Mouse (Mus musculus) granulocyte monocyte progenitor cell, adult 5-6 weeks (primary cell): ENCODE measurements around the gene Adam17. TPM values are rescaled to one million over a fixed set of nuclear protein-coding genes. Genes with fewer than 3 reads are reported as not detected.
A peak's percentile ranks its signal among the peaks of the same experiment; 100 is the strongest.

Experiments used
- ATAC-seq: replicated peaks from 2 replicates; pipeline ENCODE4 v1.8.0; 2016; ENCODE audit warnings: mild to moderate bottlenecking, moderate TSS enrichment, inconsistent platforms; ENCODE audit not compliant: poor library complexity, severe bottlenecking
- total RNA-seq, 2 experiments: library from RNA; stranded (forward) in 1 of 2; stranded (reverse) in 1 of 2; fragments of 200-712, 200-1000 nt in 1 of 2; fragments of >200 nt in 1 of 2; fragmentation: Nextera tagmentation in 1 of 2; gene quantifications; 2 replicates each; pipeline ENCODE4 v1.2.3; 2014 to 2017

The Adam17 gene
- total RNA-seq, 2 experiments from 2014 or later: 44.9 to 52.1 TPM

DNA sequence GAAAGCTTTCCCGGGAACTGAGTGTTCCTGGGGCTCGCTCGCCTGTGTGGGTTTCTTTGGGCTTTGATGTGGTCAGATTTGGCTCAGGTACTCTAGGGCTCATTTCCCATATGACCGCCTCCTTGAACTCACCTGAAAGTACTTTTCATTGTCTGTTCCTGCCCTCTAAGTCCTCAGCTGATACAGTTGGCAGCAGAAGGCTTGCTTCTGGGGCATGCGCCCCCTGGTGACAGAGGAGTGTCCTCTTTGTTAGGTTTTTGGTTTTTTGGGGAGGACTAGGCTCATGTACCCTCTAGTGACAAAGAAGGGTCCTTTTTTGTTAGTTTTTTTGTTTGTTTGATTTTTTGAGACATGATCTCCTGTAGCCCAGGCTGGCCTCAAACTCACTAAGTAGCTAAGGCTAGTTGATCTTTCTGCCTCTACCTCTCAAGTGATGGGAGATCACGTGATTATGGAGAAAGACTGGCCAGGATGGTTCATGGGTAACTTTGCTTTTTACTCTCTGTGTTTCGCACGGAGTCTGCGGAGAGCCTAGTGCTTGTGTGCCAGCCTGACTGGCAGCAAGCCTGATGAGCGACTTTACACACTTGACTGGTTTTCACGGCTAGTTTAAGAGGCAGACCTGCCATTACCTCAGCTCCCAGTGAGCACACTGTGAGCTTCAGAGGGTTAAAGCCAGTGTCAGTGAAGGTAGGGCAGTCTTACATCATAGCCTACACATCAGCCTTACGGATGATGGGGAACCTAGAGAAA, 55.1 kb downstream of the Adam17 start:
- peak; percentile 52 for ATAC-seq

DNA sequence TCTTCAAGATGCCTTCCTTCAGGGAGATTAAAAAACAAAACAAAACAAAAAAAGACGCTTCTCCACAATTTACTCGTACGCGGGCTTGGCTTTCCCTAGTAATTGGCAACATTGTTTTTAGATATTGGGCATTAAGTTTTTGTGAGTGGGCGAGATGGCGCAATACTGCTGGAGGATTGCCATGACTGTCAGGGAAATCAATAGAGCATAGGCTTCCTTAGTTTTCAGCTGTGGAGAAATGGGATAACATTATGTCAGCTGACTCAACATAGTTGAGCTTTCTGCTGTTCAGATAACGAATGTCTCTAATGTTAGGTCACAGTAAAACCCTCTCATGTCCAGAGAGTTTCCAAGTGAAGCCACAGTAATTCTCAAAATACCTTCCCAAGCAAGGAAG, 56.6 kb downstream of the Adam17 start:
- ATAC-seq: no peak

DNA sequence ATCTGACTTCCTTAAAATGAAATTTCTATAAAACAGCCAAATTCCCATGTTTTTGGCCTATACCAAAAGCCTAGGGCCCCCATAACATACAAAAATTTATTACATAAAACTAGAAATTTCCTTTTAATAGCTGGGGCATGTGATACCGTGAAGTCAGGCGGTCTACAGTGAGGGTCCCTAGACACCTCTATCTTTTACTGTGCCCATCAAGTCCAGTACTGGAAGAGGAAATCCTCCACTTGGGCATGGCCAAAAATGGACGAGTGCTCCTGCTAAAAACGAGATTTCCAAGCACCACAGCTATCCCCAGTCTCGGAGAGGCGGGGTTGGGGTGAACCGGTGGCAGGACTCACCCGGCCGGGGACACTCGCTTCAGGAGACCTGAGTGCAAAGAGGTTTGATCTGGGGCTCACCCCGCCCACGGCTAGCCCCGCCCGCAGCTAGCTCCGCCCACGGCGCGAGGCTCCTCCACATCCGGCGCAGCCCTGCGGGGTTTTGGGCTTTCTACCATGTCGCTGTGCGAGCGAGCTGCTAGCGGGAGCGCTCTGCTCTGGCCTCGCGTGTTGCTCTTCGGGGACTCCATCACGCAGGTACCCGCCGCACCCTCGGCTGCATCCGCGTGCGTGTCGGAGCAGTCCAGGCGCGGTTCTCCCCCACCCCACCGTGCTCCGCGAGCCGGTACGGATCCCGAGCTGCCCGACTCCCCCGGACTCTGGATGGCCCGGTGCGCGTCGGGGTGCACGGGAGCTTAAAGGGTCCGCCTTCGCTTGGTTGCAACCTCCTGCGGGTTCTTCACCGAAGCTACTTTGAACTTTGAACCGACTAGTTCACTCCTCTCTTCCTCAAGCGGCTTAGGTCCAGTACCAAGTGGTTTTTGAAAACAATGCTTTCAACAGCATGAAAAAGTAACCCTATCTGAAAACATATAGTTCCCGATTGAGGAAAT, 57.2 kb downstream of the Adam17 start, which contains the start of gene Iah1:
Iah1 (plus strand) TSS at position 467 of the 946 bp plus-strand sequence.
- ATAC-seq: peak; percentile 91

DNA sequence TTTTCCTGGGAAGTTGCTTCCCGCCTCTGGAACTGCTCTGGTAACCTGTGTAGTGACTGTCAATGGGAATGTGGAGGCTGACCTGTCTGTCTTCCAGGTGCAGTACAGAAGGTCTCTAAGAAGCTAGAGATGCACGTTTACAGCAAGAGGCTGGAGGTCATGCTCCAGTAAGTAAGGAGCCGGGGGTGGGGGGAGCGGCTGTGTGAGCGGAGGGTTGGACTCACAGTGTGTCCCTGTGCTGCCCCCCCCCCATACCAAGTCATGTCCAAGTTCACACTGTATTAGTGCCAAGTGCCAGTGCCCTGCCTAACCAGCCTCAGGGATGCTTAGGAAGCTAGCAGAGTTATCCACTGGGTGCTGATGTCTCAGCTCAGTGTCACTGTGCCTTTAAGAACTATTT, 61.2 kb downstream of the Adam17 start:
- ATAC-seq: no peak

DNA sequence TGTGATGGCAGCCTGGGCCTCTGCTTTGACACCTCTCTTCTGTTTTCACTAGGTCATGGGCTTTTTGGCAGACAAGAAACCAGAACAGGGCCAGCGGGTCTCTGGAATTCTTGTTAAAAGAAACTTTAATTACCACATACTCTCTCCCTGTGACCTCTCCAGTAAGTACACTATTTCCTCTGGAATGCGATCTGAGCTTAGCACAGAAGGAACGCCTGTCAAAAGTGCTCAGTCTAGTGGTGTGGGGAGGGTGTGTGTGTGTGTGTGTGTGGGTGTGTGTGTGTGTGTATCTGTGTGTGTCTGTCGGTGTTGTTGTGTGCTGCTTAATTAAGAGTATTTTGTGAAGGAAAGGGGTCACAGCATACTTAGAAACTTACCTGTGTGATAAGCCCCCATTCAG, 66.7 kb downstream of the Adam17 start:
- no peak for ATAC-seq

DNA sequence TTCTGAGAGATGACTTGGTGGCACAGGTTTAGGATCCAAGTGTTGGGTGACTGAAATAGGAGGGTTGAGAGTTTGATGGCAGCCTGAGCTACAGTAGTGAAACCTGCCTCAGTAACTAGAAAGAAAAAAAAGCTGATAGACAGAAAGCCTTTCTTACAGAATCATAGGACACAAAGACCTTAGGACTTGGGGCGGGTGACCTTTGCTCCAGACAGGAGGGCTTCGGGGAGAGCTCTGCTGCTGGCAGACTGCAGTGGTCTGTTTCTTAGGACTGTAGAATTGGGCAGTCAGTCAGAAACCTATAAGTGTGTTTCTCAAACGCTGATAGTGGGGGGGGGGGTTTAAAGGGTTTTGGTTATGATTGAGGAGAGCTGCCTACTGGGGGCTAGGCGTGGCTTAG, 67.7 kb downstream of the Adam17 start:
- ATAC-seq: no peak

DNA sequence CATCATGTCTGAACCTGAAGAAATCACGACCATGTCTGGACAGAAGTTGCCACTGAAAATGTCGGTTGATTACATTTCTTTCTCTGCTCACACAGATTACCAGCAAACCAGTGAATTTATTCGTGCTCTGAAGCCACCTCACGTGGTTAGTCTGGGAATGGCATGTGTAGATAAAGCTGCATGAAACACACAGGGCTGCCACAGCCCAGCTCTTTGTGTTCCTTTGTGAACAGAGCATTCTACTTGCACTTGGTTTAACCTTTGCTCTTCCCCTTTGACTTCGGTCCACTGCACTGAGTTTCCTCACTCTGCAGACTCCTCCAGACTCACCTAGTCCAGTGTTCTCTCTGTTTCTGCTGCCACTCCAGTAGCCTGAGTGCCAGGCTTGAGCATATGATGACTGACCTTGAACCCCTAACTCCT, 71.1 kb downstream of the Adam17 start:
- ATAC-seq: no peak

DNA sequence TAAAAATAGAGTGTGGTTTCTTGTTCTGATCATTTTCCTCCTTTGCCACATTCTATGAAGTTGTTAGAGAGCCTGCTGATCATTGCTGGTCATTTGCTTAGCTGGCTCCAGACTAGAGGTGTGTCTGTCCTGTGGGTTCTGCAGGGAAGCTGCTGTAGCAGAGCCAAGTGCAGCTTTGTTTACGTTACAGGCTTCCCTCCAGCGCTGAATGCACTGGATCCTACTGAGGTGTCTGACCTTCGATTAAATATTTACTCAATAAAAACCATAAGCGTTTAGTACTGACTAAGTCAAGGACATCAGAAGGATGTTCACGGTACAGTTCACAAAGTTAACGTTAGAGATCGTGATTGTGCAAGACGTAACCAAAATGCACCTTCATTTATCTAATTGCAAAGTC, 71.5 kb downstream of the Adam17 start:
- ATAC-seq: no peak

DNA sequence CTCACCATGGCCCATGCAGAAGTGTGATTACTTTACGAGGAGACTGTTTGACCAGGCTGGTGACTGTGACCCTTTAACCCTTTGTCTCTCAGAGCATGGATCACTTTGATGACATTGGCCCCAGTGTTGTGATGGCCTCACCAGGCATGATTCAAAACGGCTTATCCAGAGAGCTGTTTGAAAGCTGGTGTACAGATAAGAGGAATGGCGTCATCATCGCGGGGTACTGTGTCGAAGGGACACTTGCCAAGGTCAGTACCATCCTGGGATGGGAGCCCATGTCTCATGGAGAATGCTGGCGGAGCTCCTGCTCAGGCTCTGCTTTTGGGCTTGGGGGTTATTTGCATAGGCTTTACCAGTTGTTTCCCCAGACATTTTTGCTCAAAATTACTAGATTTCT, 72.1 kb downstream of the Adam17 start:
- no peak for ATAC-seq

DNA sequence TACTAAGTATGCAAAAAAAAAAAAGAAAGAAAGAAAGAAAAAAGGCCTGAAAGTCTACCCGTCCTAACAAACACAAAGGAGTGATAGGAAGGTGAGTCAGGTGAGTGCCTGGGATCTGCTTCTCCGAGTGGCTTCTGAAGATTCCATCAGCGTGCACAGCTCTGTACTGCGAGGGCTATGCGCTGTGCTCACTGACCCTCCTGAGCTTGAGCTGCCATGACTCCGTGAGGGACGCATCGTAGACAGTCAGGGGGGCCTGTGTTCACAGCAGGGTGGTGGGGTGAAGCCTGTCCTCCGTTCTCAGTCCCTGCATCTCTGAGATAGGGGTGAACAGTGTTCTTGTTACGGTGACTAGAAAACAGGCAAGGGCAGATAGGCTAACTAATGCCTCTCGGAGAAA, 74.6 kb downstream of the Adam17 start:
- no peak for ATAC-seq

DNA sequence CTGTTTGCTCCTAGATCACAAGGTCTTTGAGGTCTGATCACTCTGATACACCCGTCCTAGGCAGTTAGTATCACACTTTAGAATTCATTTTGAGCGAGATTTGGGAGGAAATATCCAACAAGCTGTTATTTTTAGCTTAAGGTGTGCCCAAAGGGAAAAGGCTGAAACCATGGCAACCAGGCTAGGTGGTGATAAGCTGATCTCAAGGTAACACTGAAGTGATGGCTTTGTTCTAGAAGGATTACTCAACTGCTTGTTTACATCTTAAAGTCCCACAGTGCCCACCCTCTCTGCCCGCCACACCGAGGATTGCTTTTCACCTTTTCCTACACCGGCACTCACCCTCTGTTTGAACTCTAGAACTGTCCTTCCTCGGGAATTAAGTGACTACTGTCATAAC, 83.8 kb downstream of the Adam17 start:
- ATAC-seq: no peak

DNA sequence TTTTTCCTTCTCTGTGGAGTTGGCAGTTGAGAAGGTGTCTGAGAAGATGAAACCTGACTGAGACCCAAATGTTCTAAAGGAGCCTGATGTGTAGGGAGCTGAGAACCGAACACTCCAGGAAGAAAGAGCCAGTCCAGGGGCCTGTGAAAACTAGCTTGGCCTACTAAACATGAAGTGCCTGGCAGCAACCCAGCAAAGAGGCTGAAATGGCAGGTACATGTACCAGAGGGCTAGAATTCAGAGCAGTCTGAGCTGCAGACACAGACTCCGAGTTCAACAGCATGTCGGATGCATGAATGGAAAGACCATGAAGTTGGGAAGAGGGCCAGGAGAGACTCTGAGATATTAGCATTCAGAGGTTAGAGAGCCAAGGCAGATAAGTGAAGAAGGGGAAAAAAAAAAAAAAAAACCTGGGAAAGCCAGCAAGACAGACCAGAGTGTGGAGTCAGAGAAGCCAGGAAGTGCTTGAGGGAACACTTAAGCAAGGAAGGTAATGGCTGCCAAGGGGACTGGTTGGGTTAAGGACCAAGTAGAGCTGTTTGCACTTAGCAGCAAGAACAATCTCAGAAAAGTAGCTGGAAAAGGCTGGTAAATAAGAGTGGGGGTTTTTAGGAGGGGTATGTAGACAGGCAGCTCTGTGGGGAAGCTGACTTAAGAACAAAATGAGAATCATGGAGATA, 84.6 kb downstream of the Adam17 start:
- ATAC-seq: no peak

DNA sequence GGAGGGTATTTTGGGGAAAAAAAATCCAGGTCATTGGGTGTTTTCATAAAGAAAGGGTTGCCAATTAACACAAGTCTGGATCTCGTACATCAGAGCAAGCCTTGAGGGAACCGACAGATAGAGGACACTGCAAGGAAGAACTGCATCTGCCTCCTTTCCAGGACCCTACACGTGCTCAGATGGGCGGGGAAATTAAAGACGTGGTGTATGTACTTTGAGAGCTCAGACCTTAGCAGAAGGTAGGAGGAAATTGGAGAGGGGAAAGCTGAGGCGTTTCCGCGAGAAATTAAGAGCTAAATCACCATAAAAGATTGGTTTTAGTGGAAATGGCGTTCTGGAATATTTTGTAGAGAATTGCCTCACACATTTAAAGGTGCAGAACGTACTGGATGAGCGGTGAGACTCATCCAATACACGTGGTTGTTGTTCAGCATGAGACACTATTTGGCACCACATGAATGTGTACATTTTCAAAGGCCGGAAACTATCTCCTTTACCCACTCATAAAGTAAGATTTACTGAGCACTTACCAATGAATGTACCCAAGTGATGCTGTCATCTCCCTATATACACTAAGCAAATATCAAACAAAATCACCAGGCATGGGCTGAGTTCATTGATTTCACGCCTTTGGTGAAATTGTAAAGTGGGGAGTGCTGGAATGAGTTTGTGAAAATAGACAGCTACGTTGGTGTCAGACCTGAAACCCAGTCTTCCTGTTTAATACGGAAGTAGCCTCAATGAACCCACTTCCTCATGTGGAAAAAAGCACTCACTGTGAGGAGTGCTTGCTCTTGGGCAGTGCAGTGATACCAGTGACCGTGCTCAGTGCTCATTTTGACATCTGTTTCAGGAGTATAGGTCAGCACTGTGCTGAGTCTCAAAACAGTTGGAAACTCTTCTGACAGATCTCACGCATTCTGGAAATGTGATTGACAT, 86.5 kb downstream of the Adam17 start:
- ATAC-seq: peak; percentile 76

DNA sequence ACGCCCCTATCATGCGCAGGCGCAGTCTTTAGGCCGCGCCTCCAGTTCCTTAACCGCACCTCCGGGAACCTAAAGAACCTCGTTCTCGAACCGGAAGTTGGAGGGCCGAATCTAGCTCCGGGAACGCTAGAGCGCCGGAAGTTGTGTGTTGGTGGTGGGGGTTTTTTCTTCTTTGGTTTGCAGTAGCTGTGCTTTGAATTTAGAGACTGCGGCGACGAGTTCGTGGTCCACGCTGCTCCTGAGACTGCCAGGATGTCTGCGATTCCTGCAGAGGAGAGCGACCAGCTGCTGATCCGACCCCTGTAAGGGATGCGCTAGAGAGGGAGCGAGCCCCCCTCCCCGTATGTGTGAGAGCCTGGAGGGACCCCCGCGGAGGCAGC, 87.2 kb downstream of the Adam17 start, which contains the start of gene Itgb1bp1:
Itgb1bp1 (minus strand) TSS at position 42 of the 380 bp plus-strand sequence.
- ATAC-seq: peak; percentile 77

DNA sequence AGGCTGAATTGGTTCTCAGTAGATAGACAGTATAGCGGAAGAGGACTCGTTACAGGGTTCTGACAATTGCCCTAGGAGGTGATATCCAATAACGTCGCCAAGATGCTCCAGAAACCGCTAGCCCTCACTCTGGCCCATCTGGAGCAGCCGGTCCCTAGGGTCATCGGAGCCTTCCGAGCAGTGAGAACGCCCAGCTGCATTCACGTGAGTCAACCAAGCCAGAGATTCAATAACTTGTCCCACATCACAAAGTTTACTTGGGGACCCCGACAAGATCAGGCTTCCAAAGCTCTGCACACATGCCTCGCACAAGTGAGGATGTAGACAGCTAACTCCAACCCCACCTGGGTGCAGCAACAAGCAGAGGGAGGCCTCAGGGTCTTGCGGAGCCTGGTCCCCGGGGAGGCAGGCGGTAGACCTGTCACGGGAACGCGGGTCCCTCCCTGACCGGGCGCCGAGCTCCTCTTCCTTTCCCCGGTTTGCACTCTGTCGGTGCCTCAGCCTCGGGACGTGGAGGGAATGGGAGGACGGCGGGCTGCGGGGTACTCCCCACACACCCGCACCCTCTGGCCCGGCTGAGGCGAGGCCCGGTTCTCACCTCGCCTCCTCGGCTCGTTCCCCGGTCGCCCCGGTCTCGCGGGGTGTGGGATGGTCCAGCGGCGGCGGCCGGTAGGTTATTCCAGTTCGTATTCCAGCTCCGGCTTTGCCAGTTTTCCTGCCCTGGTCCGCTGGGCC, 87.8 kb downstream of the Adam17 start:
- peak; percentile 45 for ATAC-seq

DNA sequence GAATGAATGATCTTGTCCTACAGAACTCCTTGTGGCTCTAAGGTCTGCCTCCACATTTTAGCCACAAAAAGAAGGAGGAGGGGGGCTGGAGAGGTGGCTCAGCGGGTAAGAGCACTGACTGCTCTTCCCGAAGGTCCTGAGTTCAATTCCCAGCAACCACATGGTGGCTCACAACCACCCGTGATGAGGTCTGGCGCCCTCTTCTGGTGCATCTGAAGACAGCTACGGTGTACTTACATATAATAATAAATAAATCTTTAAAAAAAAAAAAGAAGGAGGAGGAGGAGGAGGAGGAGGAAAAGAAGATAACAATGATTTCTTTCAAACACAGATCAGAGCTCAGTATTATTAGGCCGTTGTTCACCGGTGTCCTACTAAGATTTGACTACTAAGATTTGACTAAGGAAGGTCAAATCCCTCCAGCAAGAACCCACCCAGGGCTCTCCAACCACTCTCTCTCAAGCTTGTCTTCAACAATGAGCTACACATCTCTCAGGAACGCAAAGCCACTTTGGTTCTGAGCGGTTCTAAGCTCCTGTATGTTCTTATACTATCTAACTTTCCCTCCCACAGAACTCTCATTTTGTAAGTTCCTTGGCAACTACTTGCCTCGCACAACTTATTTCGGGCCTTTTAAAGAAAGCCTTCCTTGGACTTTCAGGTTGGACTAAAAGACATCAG, 88.5 kb downstream of the Adam17 start, which contains the start of gene Cpsf3:
Cpsf3 (plus strand) TSS at position 631 of the 681 bp plus-strand sequence.
- no peak for ATAC-seq

DNA sequence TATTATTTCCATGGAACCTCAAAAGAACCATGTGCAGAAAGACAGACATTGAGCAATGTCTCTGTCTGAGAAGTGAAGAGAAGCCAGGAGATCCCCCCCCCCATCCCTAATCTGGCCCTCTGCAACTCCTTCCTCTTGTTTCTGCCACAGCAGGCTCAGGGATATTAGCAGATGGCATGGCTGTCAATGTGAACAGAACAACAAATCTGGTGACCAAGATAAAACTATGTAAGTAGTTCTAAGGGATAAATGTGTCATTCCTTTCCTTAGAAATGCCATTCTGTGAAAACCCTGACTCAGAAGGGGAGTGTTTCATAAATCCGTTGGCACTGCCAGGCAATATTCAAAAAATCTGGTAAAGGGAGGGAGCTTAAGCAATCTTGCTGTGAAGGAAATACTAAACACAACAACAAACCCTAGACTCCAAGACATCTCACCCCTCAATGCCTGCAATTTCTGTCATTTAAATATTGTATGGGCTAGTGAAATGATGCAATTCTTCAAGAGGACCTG, 96.0 kb downstream of the Adam17 start:
- ATAC-seq: no peak

DNA sequence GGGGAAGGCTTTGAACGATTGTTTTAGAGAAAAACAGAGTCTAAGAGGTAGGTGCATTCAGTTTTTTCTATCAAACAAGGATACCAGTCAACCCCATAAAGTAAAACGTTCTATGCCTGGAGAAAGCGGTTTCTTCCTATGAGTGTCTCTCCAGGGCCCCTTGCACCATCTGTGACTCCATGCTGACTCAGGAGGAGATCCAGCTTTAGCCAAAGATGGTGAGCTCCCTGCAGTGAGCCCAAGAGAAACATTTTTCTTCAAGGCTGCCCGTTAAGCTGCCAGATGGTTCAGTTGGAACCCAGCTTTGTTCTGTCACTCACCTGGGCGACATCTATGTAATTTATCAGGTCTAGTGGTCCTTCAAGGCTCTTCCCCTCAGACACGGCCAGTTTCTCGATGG, 99.0 kb downstream of the Adam17 start:
- no peak for ATAC-seq
